Mouse (Mus musculus) CD4-positive, CD25-positive, alpha-beta regulatory T cell, adult 4 months (primary cell): ENCODE data around the gene Nup210. TPM values are rescaled to one million over a fixed set of nuclear protein-coding genes. Genes with fewer than 3 reads are reported as not detected.
"Not testable (repeated sequence)": the region's sequence is repeated elsewhere in the genome, so short reads cannot be mapped to it uniquely, and the experiment has no call there.

ENCODE experiments used
- ATAC-seq: one replicate; pipeline ENCODE4 v1.8.0; 2017
- polyA plus RNA-seq, 2 experiments: library from polyadenylated mRNA; unstranded; fragments of 100-300 nt; shearing (Covaris generic); gene quantifications; one replicate each; pipeline ENCODE4 v1.2.1; 2017

Gene Nup210
- polyA plus RNA-seq, 2 experiments from 2014 or later: 86.2 to 109 TPM

- no peak for ATAC-seq
These were observed 20.8 kb upstream of the Nup210 start for GRCm38 (mm10) chr6:91137343-91137956.

- no peak for ATAC-seq
These were observed 14.2 kb upstream of the Nup210 start for GRCm38 (mm10) chr6:91130856-91131255.

GRCm38 (mm10) chr6:91128996-91129395 is 12.4 kb upstream of the Nup210 start:
- peak; percentile 25 for ATAC-seq

GRCm38 (mm10) chr6:91125228-91125585 is 8.6 kb upstream of the Nup210 start:
- ATAC-seq: no peak

GRCm38 (mm10) chr6:91124286-91125227 is 7.9 kb upstream of the Nup210 start:
- peak; percentile 76 for ATAC-seq

GRCm38 (mm10) chr6:91123453-91123852 is 6.8 kb upstream of the Nup210 start:
- peak; percentile 69 for ATAC-seq

- ATAC-seq: not testable (repeated sequence)
These were observed 4.5 kb upstream of the Nup210 start for GRCm38 (mm10) chr6:91121089-91121488.

GRCm38 (mm10) chr6:91120206-91120605 is 3.6 kb upstream of the Nup210 start:
- ATAC-seq: no peak

GRCm38 (mm10) chr6:91118526-91118925 is 1.9 kb upstream of the Nup210 start:
- no peak for ATAC-seq

GRCm38 (mm10) chr6:91117149-91117548 is 520 bp upstream of the Nup210 start:
- ATAC-seq: no peak

- ATAC-seq: no peak
These were observed 776 bp downstream of the Nup210 start for GRCm38 (mm10) chr6:91115863-91116243.

GRCm38 (mm10) chr6:91115158-91115557 is 1.5 kb downstream of the Nup210 start:
- no peak for ATAC-seq

GRCm38 (mm10) chr6:91114716-91115115 is 1.9 kb downstream of the Nup210 start:
- ATAC-seq: peak; percentile 37

- ATAC-seq: no peak
These were observed 4.7 kb downstream of the Nup210 start for GRCm38 (mm10) chr6:91111954-91112252.

GRCm38 (mm10) chr6:91111141-91111953 is 5.3 kb downstream of the Nup210 start:
- peak; percentile 21 for ATAC-seq

GRCm38 (mm10) chr6:91110323-91111020 is 6.2 kb downstream of the Nup210 start:
- peak; percentile 38 for ATAC-seq

- no peak for ATAC-seq
These were observed 7.1 kb downstream of the Nup210 start for GRCm38 (mm10) chr6:91109489-91109888.

- ATAC-seq: peak; percentile 47
These were observed 7.6 kb downstream of the Nup210 start for GRCm38 (mm10) chr6:91108917-91109450.

GRCm38 (mm10) chr6:91108301-91108916 is 8.2 kb downstream of the Nup210 start:
- no peak for ATAC-seq

- ATAC-seq: peak; percentile 9
These were observed 11.1 kb downstream of the Nup210 start for GRCm38 (mm10) chr6:91105400-91106129.

- peak; percentile 24 for ATAC-seq
These were observed 11.7 kb downstream of the Nup210 start for GRCm38 (mm10) chr6:91104765-91105399.
